Mouse (Mus musculus) hematopoietic multipotent progenitor cell, adult 10-12 weeks (in vitro differentiated cells): ENCODE measurements around the gene Ajap1. TPM values are rescaled to one million over a fixed set of nuclear protein-coding genes. Genes with fewer than 3 reads are reported as not detected.

ENCODE experiments used
- polyA plus RNA-seq: library from polyadenylated mRNA; stranded (reverse); fragments of >175 nt; gene quantifications from 2 replicates; pipeline ENCODE4 v1.2.3, GENCODE M21; 2012; ENCODE audit warnings: low replicate concordance

Gene Ajap1
- polyA plus RNA-seq, result not detected in 2 replicates

GRCm38 (mm10) chr4:153482459-153483338, at the start of gene Ajap1:
Gene Ajap1 (minus strand): TSS chr4:153482811.

